Mouse (Mus musculus): ENCODE measurements at regions not wholly inside any gene's neighbourhood (a gene's known extent, or its start where the extent isn't known, plus 50 kb on each side); places are given as distances from the start of the nearest gene placed in this dataset.
A peak's percentile ranks its signal among the peaks of the same experiment; 100 is the strongest.

DNA sequence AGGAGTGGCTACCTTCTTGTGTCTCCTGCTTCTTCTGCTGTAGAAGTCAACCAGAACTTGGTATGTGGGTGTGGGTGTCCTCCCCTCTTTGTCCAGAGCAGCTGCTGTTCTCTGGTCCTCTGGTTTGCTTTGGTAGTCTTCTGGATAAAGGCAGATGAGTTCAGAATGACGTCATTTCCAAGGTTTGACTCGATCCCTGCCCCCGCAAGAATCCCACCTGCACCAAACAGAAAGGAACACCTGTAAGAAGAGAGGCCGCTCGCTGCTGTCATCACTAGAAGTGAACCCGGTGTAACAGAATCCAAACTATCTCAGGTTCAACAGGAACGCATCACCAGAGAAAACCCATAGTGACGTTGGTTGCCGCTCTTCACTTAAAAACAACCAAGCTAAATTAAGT lies 205.0 kb downstream of the Bcl2l11 start:
- H3K9ac ChIP-seq = no peak overlapping the region
- H3K4me1 ChIP-seq = peaks cover 32% of the 10 kb centered on the region
- no peaks in the 10 kb centered on the region for H3K36me3 ChIP-seq
- H3K27ac ChIP-seq = no peak overlapping the region
- H3K9me3 ChIP-seq = no peaks in the 10 kb centered on the region
- H3K27me3 ChIP-seq = no peaks in the 10 kb centered on the region
- H3K4me2 ChIP-seq = no peak overlapping the region
- no peak overlapping the region for H3K4me3 ChIP-seq
- ATAC-seq (ENCODE audit: insufficient number of reproducible peaks, low FRiP score, low TSS enrichment, low read depth) = no peak
- WGBS = 88% methylated on average over 9 of the region's 9 CpGs

GRCm38 (mm10) chr2:128331275-128331674 lies 205.4 kb downstream of the Bcl2l11 start:
- Histone ChIP-seq H3K4me3 (no peak overlapping the region), H3K4me1 (peaks cover 35% of the 10 kb centered on the region), H3K4me2 (no peak overlapping the region), H3K36me3 (no peaks in the 10 kb centered on the region), H3K27ac (no peak overlapping the region), H3K9me3 (no peaks in the 10 kb centered on the region), H3K27me3 (no peaks in the 10 kb centered on the region), H3K9ac (no peak overlapping the region)
- 71% methylated on average over 10 of the region's 10 CpGs for WGBS
- ATAC-seq (ENCODE audit: insufficient number of reproducible peaks, low FRiP score, low TSS enrichment, low read depth) = no peak

DNA sequence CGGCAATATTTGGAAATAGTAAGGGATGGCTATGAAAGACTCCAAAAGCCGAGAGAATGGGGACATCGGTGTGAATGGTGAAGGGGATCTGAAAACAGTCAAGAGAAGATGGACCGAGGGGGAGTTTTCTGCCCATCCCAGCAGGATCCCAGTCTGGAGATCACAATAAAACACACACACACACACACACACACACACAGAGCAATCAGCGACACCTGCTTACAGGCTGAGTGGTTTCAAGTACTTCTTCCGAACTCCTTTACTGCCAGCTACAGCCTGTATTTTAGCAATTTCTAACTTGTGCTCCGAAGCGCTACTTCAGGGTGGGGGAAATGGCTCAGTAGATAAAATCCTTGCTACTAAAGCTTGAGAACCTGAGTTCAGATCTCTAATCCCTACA lies 205.8 kb downstream of the Bcl2l11 start:
- Histone ChIP-seq H3K27me3 (no peaks in the 10 kb centered on the region), H3K4me2 (no peak overlapping the region), H3K9me3 (no peaks in the 10 kb centered on the region), H3K4me1 (peaks cover 35% of the 10 kb centered on the region), H3K4me3 (no peak overlapping the region), H3K36me3 (no peaks in the 10 kb centered on the region), H3K27ac (no peak overlapping the region), H3K9ac (no peak overlapping the region)
- 70% methylated on average over 8 of the region's 8 CpGs for WGBS
- no peak for ATAC-seq (ENCODE audit: insufficient number of reproducible peaks, low FRiP score, low TSS enrichment, low read depth)

DNA sequence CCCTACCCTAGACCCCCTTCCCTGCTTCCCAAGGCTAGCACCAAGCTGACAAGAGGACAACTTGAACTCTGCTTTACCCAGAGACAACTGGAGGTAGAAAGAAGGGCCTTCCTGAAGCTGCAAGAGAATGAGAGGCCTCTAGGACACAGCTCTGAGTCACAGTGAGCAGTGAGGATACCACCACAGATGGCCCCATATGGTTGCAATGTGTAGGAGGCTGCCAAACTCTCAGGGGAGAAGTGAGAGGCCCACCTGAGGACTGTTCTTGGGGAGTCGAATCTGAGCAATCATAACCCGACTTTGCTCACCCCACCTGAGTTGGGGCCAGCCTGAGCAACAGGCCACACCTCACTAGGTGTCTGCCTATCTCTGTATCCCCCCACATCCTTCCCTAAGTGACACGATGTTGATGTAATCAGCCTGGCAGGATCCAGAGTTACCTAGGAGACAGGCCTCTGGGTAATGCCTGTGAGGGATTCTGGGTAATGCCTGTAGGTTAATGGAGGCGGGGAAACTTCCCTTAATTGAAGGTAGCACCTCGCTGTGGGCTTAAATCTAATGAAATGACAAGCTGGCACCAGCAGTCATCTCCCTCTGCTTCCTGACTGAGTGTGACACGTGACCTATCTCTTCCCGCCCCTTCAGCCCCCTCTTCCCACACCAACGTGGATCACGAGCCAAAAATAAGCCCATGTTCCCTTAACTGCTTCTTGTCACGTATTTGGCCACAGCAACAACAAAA lies 207.7 kb downstream of the Bcl2l11 start:
- WGBS = 56% methylated on average over 10 of the region's 10 CpGs
- H3K27ac ChIP-seq = no peak overlapping the region

GRCm38 (mm10) chr2:128334143-128334470 lies 208.3 kb downstream of the Bcl2l11 start:
- H3K36me3 ChIP-seq = no peaks in the 10 kb centered on the region
- H3K4me2 ChIP-seq = no peak overlapping the region
- peak overlapping the region; percentile 30; the same call in 1 of the 2 replicates for H3K27ac ChIP-seq
- peaks cover 50% of the 10 kb centered on the region for H3K4me1 ChIP-seq
- no peaks in the 10 kb centered on the region for H3K27me3 ChIP-seq
- H3K9me3 ChIP-seq = no peaks in the 10 kb centered on the region
- 44% methylated on average over 2 of the region's 2 CpGs for WGBS
- no peak overlapping the region for H3K9ac ChIP-seq
- no peak overlapping the region for H3K4me3 ChIP-seq
- ATAC-seq (ENCODE audit: insufficient number of reproducible peaks, low FRiP score, low TSS enrichment, low read depth) = no peak

More for the DNA sequence above, 207.7 kb downstream of the Bcl2l11 start:
- Histone ChIP-seq H3K36me3 (no peaks in the 10 kb centered on the region), H3K4me2 (no peak overlapping the region), H3K4me1 (peaks cover 45% of the 10 kb centered on the region), H3K9me3 (no peaks in the 10 kb centered on the region), H3K27me3 (no peaks in the 10 kb centered on the region), H3K4me3 (no peak overlapping the region), H3K9ac (no peak overlapping the region)
- no peak for ATAC-seq (ENCODE audit: insufficient number of reproducible peaks, low FRiP score, low TSS enrichment, low read depth)

GRCm38 (mm10) chr2:128334757-128335500 lies 209.1 kb downstream of the Bcl2l11 start:
- H3K9me3 ChIP-seq = no peaks in the 10 kb centered on the region
- H3K27ac ChIP-seq = peak overlapping the region; percentile 30; the same call in 1 of the 2 replicates
- H3K4me3 ChIP-seq = no peak overlapping the region
- no peaks in the 10 kb centered on the region for H3K36me3 ChIP-seq
- no peaks in the 10 kb centered on the region for H3K27me3 ChIP-seq
- WGBS = 29% methylated on average over 7 of the region's 7 CpGs
- H3K9ac ChIP-seq = no peak overlapping the region
- H3K4me2 ChIP-seq = no peak overlapping the region
- no peak for ATAC-seq (ENCODE audit: insufficient number of reproducible peaks, low FRiP score, low TSS enrichment, low read depth)
- H3K4me1 ChIP-seq = peaks cover 58% of the 10 kb centered on the region

GRCm38 (mm10) chr2:128337192-128337591 lies 211.4 kb downstream of the Bcl2l11 start:
- no peak overlapping the region for H3K4me2 ChIP-seq
- no peak overlapping the region for H3K4me3 ChIP-seq
- no peak overlapping the region for H3K27ac ChIP-seq
- no peaks in the 10 kb centered on the region for H3K27me3 ChIP-seq
- peaks cover 68% of the 10 kb centered on the region for H3K4me1 ChIP-seq
- H3K9me3 ChIP-seq = no peaks in the 10 kb centered on the region
- ATAC-seq (ENCODE audit: insufficient number of reproducible peaks, low FRiP score, low TSS enrichment, low read depth) = no peak
- H3K36me3 ChIP-seq = no peaks in the 10 kb centered on the region
- no peak overlapping the region for H3K9ac ChIP-seq

DNA sequence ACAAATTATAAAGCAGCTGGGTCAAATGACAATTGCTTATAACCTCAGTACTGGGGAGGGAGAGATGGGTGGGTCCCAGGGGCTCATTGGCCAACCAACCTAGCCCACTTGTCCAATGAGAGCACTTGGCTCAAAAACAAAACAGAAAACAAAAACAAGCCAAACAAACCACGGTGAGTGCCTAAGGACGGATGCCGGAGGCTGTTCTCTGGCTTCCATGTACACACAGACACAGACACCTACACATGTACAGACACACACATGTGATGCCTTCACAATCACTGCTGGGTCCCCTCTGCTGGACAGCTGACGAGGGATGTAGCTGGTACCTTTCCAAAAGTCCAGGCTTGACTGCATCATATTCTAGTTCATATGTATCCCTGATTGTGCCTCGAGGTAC lies 212.0 kb downstream of the Bcl2l11 start:
- no peak overlapping the region for H3K9ac ChIP-seq
- no peak for ATAC-seq (ENCODE audit: insufficient number of reproducible peaks, low FRiP score, low TSS enrichment, low read depth)
- H3K27me3 ChIP-seq = no peaks in the 10 kb centered on the region
- H3K36me3 ChIP-seq = no peaks in the 10 kb centered on the region
- H3K4me1 ChIP-seq = peaks cover 65% of the 10 kb centered on the region
- no peak overlapping the region for H3K27ac ChIP-seq
- H3K4me3 ChIP-seq = no peak overlapping the region
- whole genome bisulfite sequencing = 91% methylated on average over 5 of the region's 5 CpGs
- no peaks in the 10 kb centered on the region for H3K9me3 ChIP-seq
- no peak overlapping the region for H3K4me2 ChIP-seq

GRCm38 (mm10) chr2:128338474-128338873 lies 212.6 kb downstream of the Bcl2l11 start:
- H3K27me3 ChIP-seq = no peaks in the 10 kb centered on the region
- H3K9me3 ChIP-seq = no peaks in the 10 kb centered on the region
- no peak overlapping the region for H3K9ac ChIP-seq
- no peak overlapping the region for H3K4me3 ChIP-seq
- no peaks in the 10 kb centered on the region for H3K36me3 ChIP-seq
- ATAC-seq (ENCODE audit: insufficient number of reproducible peaks, low FRiP score, low TSS enrichment, low read depth) = no peak
- WGBS = 64% methylated on average over 4 of the region's 4 CpGs
- H3K4me2 ChIP-seq = no peak overlapping the region
- peak overlapping the region; percentile 84 for H3K27ac ChIP-seq
- H3K4me1 ChIP-seq = peaks cover 59% of the 10 kb centered on the region

DNA sequence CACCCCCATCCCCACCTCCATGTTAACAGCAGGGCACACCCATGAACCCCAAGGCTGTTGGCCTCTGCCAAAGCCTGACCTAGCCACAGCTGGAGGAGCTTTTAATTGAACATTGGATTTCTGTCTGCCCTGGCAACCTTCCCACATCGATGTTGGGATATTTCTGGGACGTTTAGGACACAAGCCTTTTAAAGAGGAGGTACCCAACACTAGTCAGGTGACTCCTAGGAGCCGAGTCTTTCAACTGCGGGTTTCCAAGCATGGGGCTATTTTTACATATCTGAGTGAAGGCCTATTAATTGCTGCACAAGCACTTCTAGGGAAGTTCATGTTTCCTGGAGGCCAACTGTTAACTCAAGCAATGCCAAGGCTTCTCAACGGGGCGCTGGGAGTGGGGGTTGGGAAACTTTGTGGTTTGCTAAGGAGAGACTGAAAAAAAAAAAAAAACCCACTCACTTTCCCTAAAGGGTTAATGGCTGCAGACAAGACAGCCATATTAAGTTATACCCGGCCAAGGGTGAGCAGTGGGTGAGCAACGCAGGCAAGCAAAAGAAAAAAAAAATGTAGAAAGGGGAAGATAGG lies 213.3 kb downstream of the Bcl2l11 start:
- Histone ChIP-seq H3K27ac (peak overlapping the region; percentile 84), H3K36me3 (no peaks in the 10 kb centered on the region), H3K4me1 (peaks cover 56% of the 10 kb centered on the region), H3K9ac (no peak overlapping the region), H3K4me3 (no peak overlapping the region), H3K27me3 (no peaks in the 10 kb centered on the region), H3K4me2 (peak overlapping the region; percentile 14; the same call in 1 of the 2 replicates), H3K9me3 (no peaks in the 10 kb centered on the region)
- peak; percentile 45; the same call in 1 of the 2 replicates for ATAC-seq (ENCODE audit: insufficient number of reproducible peaks, low FRiP score, low TSS enrichment, low read depth)
- WGBS = 8% methylated on average over 8 of the region's 8 CpGs

GRCm38 (mm10) chr2:128339643-128340487 lies 214.0 kb downstream of the Bcl2l11 start:
- peak; percentile 70 for ATAC-seq (ENCODE audit: insufficient number of reproducible peaks, low FRiP score, low TSS enrichment, low read depth)
- Histone ChIP-seq H3K4me3 (no peak overlapping the region), H3K9ac (no peak overlapping the region), H3K9me3 (no peaks in the 10 kb centered on the region), H3K36me3 (no peaks in the 10 kb centered on the region), H3K27me3 (no peaks in the 10 kb centered on the region), H3K4me1 (peaks cover 49% of the 10 kb centered on the region), H3K4me2 (peak overlapping the region; percentile 15; the same call in 1 of the 2 replicates), H3K27ac (peak overlapping the region; percentile 84)
- WGBS = 18% methylated on average over 19 of the region's 19 CpGs
